Mouse (Mus musculus) olfactory bulb, adult 2 months (tissue): ENCODE measurements around the gene Pmpca. TPM values are rescaled to one million over a fixed set of nuclear protein-coding genes. Genes with fewer than 3 reads are reported as not detected.

ENCODE experiments used
- H3K27ac ChIP-seq: fragments of 200-500 bp; 2 replicates; pipeline ENCODE4 v1.5.1; 2012; ENCODE audit warnings: low read depth, low read length; ENCODE audit not compliant: insufficient read depth
- H3K4me1 ChIP-seq: fragments of 200-500 bp; 2 replicates; pipeline ENCODE4 v1.6.1; 2012; ENCODE audit warnings: low read length; ENCODE audit not compliant: control insufficient read depth, insufficient read depth
- H3K4me3 ChIP-seq: fragments of 200-500 bp; 2 replicates; pipeline ENCODE4 v1.5.1; 2012; ENCODE audit warnings: mild to moderate bottlenecking, low read depth, low read length, moderate library complexity; ENCODE audit not compliant: insufficient read depth
- CTCF ChIP-seq: fragments of 200-500 bp; IDR thresholded peaks from 2 replicates; pipeline ENCODE4 v1.5.1; 2012; ENCODE audit warnings: low read depth, mild to moderate bottlenecking, low read length, moderate library complexity; ENCODE audit not compliant: insufficient read depth
- POLR2A ChIP-seq: fragments of 200-500 bp; IDR thresholded peaks from 2 replicates; pipeline ENCODE4 v1.6.1; 2012; ENCODE audit warnings: mild to moderate bottlenecking, low read depth, low read length, moderate library complexity; ENCODE audit not compliant: insufficient read depth
- WGBS: fragments of 180-500 bp; shearing (Covaris S2); methylation state at CpG from one replicate; pipeline ENCODE4 v1.1.7; 2018; 5-methylcytosine and 5-hydroxymethylcytosine counted together
- polyA plus RNA-seq: library from polyadenylated mRNA; stranded (reverse); fragments of >200 nt; gene quantifications from 2 replicates; pipeline ENCODE4 v1.2.4, GENCODE M21; 2012; ENCODE audit warnings: low replicate concordance; ENCODE audit not compliant: missing spikeins, insufficient read depth, insufficient read length

Pmpca gene
- polyA plus RNA-seq, 1 experiment = 415 TPM

GRCm38 (mm10) chr2:26437221-26437620 is 48.1 kb downstream of the Pmpca start:
- no peak for TF ChIP-seq POLR2A
- no peak for TF ChIP-seq CTCF
- H3K4me3 ChIP-seq = no peak overlapping the region
- H3K4me1 ChIP-seq = peaks cover 19% of the 10 kb centered on the region
- 18% methylated on average over 4 of the region's 4 CpGs for WGBS
- H3K27ac ChIP-seq = no peak overlapping the region

- TF ChIP-seq POLR2A = no peak
- no peak for TF ChIP-seq CTCF
- Histone ChIP-seq H3K4me1 (peaks cover 19% of the 10 kb centered on the region), H3K4me3 (no peak overlapping the region), H3K27ac (no peak overlapping the region)
- WGBS = 75% methylated on average over 7 of the region's 7 CpGs
Measured at GRCm38 (mm10) chr2:26438373-26438772, 49.2 kb downstream of the Pmpca start.

- Histone ChIP-seq H3K4me1 (peaks cover 19% of the 10 kb centered on the region), H3K27ac (no peak overlapping the region), H3K4me3 (no peak overlapping the region)
- TF ChIP-seq CTCF (no peak), POLR2A (no peak)
- 94% methylated on average over 6 of the region's 6 CpGs for WGBS
Measured at GRCm38 (mm10) chr2:26439671-26440070, 50.5 kb downstream of the Pmpca start.

- H3K27ac ChIP-seq = no peak overlapping the region
- TF ChIP-seq CTCF = no peak
- no peak for TF ChIP-seq POLR2A
- H3K4me1 ChIP-seq = peaks cover 19% of the 10 kb centered on the region
- H3K4me3 ChIP-seq = no peak overlapping the region
- 92% methylated on average over 4 of the region's 4 CpGs for WGBS
Measured at GRCm38 (mm10) chr2:26441261-26441660, 52.1 kb downstream of the Pmpca start.

GRCm38 (mm10) chr2:26441688-26442087 is 52.5 kb downstream of the Pmpca start:
- Histone ChIP-seq H3K4me3 (no peak overlapping the region), H3K4me1 (peaks cover 21% of the 10 kb centered on the region), H3K27ac (no peak overlapping the region)
- WGBS = 19% methylated on average over 5 of the region's 5 CpGs
- TF ChIP-seq CTCF (no peak), POLR2A (no peak)

- WGBS = 41% methylated on average over 1 of the region's 1 CpGs
- peaks cover 25% of the 10 kb centered on the region for H3K4me1 ChIP-seq
- TF ChIP-seq CTCF (no peak), POLR2A (no peak)
- no peak overlapping the region for H3K27ac ChIP-seq
- H3K4me3 ChIP-seq = no peak overlapping the region
Measured at GRCm38 (mm10) chr2:26442843-26443242, 53.7 kb downstream of the Pmpca start.

- Histone ChIP-seq H3K27ac (no peak overlapping the region), H3K4me3 (peak overlapping the region; percentile 71), H3K4me1 (peaks cover 20% of the 10 kb centered on the region)
- 20% methylated on average over 3 of the region's 3 CpGs for WGBS
- no peak for TF ChIP-seq CTCF
- TF ChIP-seq POLR2A = no peak
Measured at GRCm38 (mm10) chr2:26443876-26444275, 54.7 kb downstream of the Pmpca start.

- TF ChIP-seq CTCF (no peak), POLR2A (no peak)
Measured at GRCm38 (mm10) chr2:26444368-26444767, 55.2 kb downstream of the Pmpca start.

GRCm38 (mm10) chr2:26444946-26445665 is 56.0 kb downstream of the Pmpca start, which contains the start of gene Sec16a:
Sec16a (minus strand) TSS chr2:26445216.
- peak within 1 kb of the TSS; percentile 71 for H3K4me3 ChIP-seq
- H3K4me1 ChIP-seq = peaks cover 15% of the 10 kb centered on the region
- 2% methylated on average over 61 of the region's 61 CpGs for WGBS

More at GRCm38 (mm10) chr2:26444368-26444767, 55.2 kb downstream of the Pmpca start:
- WGBS = 2% methylated on average over 15 of the region's 15 CpGs
- Histone ChIP-seq H3K4me3 (peak overlapping the region; percentile 71), H3K27ac (peak overlapping the region; percentile 75), H3K4me1 (peaks cover 17% of the 10 kb centered on the region)

More at GRCm38 (mm10) chr2:26444946-26445665, 56.0 kb downstream of the Pmpca start, which contains the start of gene Sec16a:
- peak within 1 kb of the TSS; percentile 96 for H3K27ac ChIP-seq
- no peak for TF ChIP-seq CTCF
- TF ChIP-seq POLR2A = peak; percentile 87
